Mouse (Mus musculus) cerebellum, adult 2 months (tissue): ENCODE results near the gene Pmpca.

Experiments
- CTCF ChIP-seq: fragments of 200-500 bp; IDR thresholded peaks from 2 replicates; pipeline ENCODE4 v1.5.1; 2011; ENCODE audit warnings: low read depth, mild to moderate bottlenecking, control low read depth, low read length, moderate library complexity, borderline replicate concordance; ENCODE audit not compliant: insufficient read depth
- POLR2A ChIP-seq: fragments of 200-500 bp; IDR thresholded peaks from 2 replicates; pipeline ENCODE4 v1.6.1; 2011; ENCODE audit warnings: low read length, control low read depth, borderline replicate concordance; ENCODE audit not compliant: insufficient read depth

- TF ChIP-seq CTCF (no peak), POLR2A (no peak)
These were observed 20.6 kb upstream of the Pmpca start for GRCm38 (mm10) chr2:26368572-26368971.
